ENCODE assay signal across 24 mouse cellular contexts in genomic region chr4:63525514-63525913, GRCm38 (mm10). TPM values are rescaled to one million over a fixed set of nuclear protein-coding genes. Genes with fewer than 3 reads are reported as not detected.
DNase-seq lines count a peak whose midpoint lies in the region; TF ChIP-seq lines count a peak whose summit lies in the region.
"Had no signal": no experiment of that assay in that cellular context is flagged by ENCODE, and none has a peak within 500 bp of the region (broad histone marks: within the 10 kb centered on the region; RNA-seq: fewer than 3 reads in every experiment).

No protein-coding gene starts in this region.

- peak; percentile 9 for DNase-seq in kidney, adult 18-20 months
- DNase-seq in kidney, postnatal 10 days, result no peak
- peak; percentile 15 for DNase-seq in kidney, postnatal 14 days
- DNase-seq in kidney, postnatal 4 days, result no peak
- DNase-seq in ES-CJ7 (ENCODE audit: low read depth, low spot score) (peak; percentile 58), ES-E14 (ENCODE audit: low read depth, low spot score) (peak; percentile 27)
- DNase-seq in layer of hippocampus, postnatal 14 days (ENCODE audit: low spot score in 2 of 2), result no peak
- DNase-seq in frontal cortex, postnatal 36 days (ENCODE audit: low spot score in 2 of 2), result no peak
- DNase-seq: adrenal gland, adult 8-10 months; adrenal gland, postnatal 25 days; cerebellum, adult 11-12 months; cerebellum, adult 8-10 months; cerebellum, postnatal 10 days; gastrocnemius, postnatal 25 days; heart, adult 18-20 months; heart, postnatal 10 days; heart, postnatal 36 days had no signal

- H3K4me1 ChIP-seq in ES-E14 (ENCODE audit: control insufficient read depth in 2 of 2, insufficient read depth in 2 of 2, low read length in 2 of 2, poor library complexity in 1 of 2), result no peaks in the 10 kb centered on the region
- H3K4me1 ChIP-seq: forebrain, embryonic 13.5 days; heart, embryonic 12.5 days; hindbrain, embryonic 10.5 days; hindbrain, embryonic 15.5 days had no signal

- no peaks in the 10 kb centered on the region for H3K9me3 ChIP-seq in ES-E14 (ENCODE audit: control insufficient read depth, insufficient read depth, low read depth, low read length)
- H3K9me3 ChIP-seq: forebrain, embryonic 10.5 days; forebrain, embryonic 13.5 days; G1E; heart, embryonic 12.5 days; heart, embryonic 15.5 days; hindbrain, embryonic 10.5 days; hindbrain, embryonic 15.5 days had no signal

- in situ Hi-C loops in ES-E14 (cut with MboI; ENCODE audit: low sequenced_read_pairs in 2 of 2, unreplicated experiment in 2 of 2), result no loop called here

- H3K27ac ChIP-seq in ES-E14 (ENCODE audit: insufficient read depth, low read depth, low read length, poor library complexity, severe bottlenecking), result no peak overlapping the region
- H3K27ac ChIP-seq: forebrain, embryonic 10.5 days; forebrain, embryonic 13.5 days; heart, embryonic 15.5 days; hindbrain, embryonic 10.5 days; hindbrain, embryonic 15.5 days had no signal

- no peak overlapping the region for H3K9ac ChIP-seq in ES-E14 (ENCODE audit: insufficient read depth, low read depth, low read length, poor library complexity, severe bottlenecking)
- H3K9ac ChIP-seq: forebrain, embryonic 13.5 days; heart, embryonic 12.5 days; heart, embryonic 15.5 days; hindbrain, embryonic 15.5 days had no signal

- no peaks in the 10 kb centered on the region for H3K36me3 ChIP-seq in ES-E14 (ENCODE audit: control insufficient read depth, insufficient read depth, low read length, poor library complexity, severe bottlenecking)
- H3K36me3 ChIP-seq: forebrain, embryonic 10.5 days; G1E; heart, embryonic 12.5 days; heart, embryonic 15.5 days; hindbrain, embryonic 10.5 days; hindbrain, embryonic 15.5 days had no signal

- no peak overlapping the region for H3K4me3 ChIP-seq in ES-E14 (ENCODE audit: insufficient read depth in 1 of 2, low read depth in 1 of 2, low read length in 2 of 2, poor library complexity in 1 of 2, severe bottlenecking in 1 of 2)
- H3K4me3 ChIP-seq: forebrain, embryonic 10.5 days; forebrain, embryonic 13.5 days; heart, embryonic 12.5 days; heart, embryonic 15.5 days; hindbrain, embryonic 10.5 days; hindbrain, embryonic 15.5 days had no signal

TF ChIP-seq in ES-E14, 5 proteins besides CTCF, POLR2A, EP300 and RAD21:
- TF ChIP-seq CHD2 (IDR thresholded peaks at IDR 0.05; ENCODE audit: low read depth, low read length) (no peak), ZNF384 (IDR thresholded peaks at IDR 0.05; ENCODE audit: low read depth, low read length) (no peak), HCFC1 (IDR thresholded peaks at IDR 0.05; ENCODE audit: borderline replicate concordance, insufficient read depth, low read length) (no peak), ZC3H11A (IDR thresholded peaks at IDR 0.05; ENCODE audit: borderline replicate concordance, low read depth, low read length) (no peak), MAFK (IDR thresholded peaks at IDR 0.05; ENCODE audit: insufficient read depth, low read depth, low read length) (no peak)

RNA-seq across cellular contexts. Expression of gene Atp6v1g1, which starts 19.1 kb away (rescaled TPM):
- 67.2 and 105 TPM in 2 replicates for total RNA-seq in ES-E14 (2012; rRNA removed)
- total RNA-seq in layer of hippocampus, postnatal 14 days (2021), result 100 to 1,000 TPM; 132 to 142 TPM

RNA-seq across cellular contexts. Expression of gene Whrn, which starts 29.7 kb away (rescaled TPM):
- total RNA-seq in ES-E14 (2012; rRNA removed), result 5.0 and 10.8 TPM in 2 replicates
- total RNA-seq in layer of hippocampus, postnatal 14 days (2021), result 10 to 100 TPM; 24.9 to 26.6 TPM

RNA-seq across cellular contexts. Expression of gene Tmem268, which starts 33.1 kb away (rescaled TPM):
- total RNA-seq in ES-E14 (2012; rRNA removed), result 4.1 and 7.1 TPM in 2 replicates
- 1 to 10 TPM; 6.9 to 8.8 TPM for total RNA-seq in layer of hippocampus, postnatal 14 days (2021)

Comparison
In these comparisons a context has a peak if more than half of its experiments do, and no peak if none do; other contexts are left out.
1. DNase-seq: peak in kidney, adult 18-20 months (single experiment), kidney, postnatal 14 days (single experiment), ES-CJ7 (single experiment) and ES-E14 (single experiment); none in kidney, postnatal 10 days (single experiment), kidney, postnatal 4 days (0 of 2), layer of hippocampus, postnatal 14 days (0 of 2) and frontal cortex, postnatal 36 days (0 of 2).